Mouse (Mus musculus): ENCODE measurements around the gene Snrpg.

The Snrpg gene

DNA sequence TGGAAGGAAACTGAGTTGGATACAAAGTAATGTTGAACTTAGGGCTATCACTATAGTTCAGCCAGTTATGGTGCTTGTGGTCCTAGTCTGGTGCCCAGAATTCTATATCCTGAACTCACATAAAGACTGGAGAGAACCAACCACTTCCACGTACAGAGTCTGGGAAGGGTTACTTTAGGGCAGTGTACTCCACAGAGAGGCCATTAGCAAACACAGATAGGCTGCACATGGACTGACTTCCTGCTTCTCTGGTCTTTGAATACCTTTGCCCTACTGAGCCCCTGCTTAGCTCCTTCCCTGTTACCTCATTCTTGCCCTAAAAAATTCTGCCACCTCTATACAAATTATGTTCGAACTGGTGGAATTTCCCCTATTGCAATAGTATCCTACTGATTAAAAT, 28.9 kb downstream of the Snrpg start:
- no peak for DNase-seq (ENCODE audit: low spot score)

DNA sequence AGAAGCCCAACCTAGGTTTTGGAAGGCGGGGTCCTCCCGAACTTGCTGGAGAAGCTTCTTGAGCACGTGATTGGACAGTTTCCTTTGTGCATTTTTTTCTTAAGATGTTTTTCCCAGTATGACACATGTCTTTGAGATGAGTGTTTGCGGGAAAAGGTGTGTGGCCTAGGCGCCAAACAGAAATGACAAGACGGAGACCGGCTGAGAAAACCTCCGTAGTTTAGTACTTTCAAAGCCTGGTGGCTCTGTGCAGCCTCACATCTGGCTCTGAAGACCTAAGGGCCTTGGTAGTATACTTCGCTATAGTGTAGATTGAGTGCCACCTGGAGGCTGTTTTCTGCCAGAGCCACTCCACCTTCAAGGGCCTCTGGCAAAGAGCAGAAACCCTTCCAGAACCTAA, 29.9 kb downstream of the Snrpg start:
- peak; percentile 80 for DNase-seq (ENCODE audit: low spot score)

DNA sequence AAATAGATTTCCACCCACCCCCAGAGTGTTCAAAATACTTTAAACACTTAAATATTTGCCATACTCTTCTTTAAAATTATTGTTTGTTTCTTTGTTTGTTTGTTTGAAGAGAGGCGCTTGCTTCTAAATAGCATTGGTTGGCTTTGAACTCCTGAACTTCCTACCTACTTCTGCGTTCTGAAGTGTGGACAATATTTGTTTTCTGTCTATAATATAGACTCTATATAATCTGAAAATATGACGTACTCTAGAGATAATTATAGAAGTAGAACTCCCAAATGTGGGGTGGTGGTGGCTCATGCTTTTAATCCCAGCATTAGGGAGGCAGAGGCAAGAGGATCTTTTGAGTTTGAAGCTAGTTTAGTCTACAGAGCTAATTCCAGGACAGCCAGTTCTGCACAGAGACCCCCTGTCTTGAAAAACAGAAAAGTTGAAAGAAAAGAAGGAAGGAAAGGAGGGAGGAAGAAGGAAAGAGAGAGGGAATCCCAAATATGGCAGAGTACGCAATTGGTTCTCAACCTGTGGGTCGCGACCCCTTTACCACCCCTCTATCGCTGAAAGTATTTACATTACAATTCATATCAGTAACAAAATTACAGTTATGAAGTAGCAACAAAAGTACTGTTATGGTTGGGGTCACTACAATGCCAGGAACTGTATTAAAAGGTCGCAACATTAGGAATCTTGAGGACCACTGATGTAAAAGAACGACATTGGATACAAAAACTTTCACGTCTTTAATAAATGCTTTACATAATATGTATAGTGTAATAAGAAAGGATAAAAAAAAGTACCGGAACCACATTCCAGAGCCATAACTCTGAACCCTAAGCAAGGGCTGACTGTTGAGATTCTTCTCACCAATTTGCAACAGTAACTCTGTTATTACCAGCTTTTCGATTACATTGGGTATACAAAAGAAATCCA, 31.8 kb downstream of the Snrpg start:
- no peak for DNase-seq (ENCODE audit: low spot score)

DNA sequence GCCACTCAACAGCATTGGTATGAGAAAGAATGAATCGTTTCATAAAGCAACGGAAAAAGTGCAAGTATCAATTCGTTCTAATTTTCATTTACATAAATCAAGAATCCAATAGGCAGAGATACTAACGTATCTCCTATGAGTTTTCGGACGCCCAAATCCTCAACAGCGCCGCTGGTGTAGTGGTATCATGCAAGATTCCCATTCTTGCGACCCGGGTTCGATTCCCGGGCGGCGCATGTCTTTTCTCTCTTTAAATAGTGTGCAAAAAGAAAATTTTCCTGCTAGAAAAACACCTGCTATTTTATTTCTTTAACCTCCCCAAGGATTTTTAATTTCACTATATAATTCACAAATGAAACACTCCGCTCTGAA, 32.6 kb downstream of the Snrpg start:
- DNase-seq (ENCODE audit: low spot score) = no peak

DNA sequence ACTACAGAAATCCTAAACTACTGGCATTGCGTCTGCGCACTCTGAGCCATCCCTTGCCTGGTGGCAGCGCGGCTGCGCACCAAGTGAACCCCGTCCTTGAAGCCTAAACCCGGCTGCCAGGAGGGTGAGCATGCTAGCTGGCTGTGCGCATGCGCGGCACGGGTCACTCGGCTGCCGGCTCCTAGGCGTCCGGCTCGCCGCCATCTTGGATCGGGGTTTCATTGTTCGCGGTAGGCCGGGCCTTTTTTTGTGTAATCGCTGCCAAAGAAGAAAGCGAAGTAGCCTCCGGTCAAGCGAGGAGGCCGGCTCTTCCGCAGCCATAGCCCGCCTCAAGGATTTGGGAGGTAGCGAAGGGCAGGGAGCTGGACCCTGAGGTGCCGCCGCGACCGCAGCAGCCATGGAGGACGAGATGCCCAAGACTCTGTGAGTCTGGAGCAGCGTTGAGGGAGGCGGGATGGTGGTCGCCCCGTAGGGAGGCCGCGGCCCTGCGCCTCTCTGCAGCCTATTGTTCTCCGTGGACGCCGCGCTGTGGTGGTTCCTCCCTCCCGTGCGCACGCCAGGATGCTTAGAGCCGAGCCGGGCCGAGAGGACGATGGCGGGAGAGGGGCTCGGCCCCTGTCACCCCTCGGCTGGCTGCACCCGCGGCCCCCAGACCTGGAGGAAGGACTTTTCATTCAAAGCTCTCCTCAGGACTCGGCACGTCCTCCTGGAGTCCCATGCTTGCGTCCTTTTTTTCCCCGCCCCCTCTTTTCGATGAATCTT, 33.2 kb downstream of the Snrpg start, which contains the start of gene Tia1:
Gene Tia1, plus strand, starts transcription at position 120 of the 762 bp plus-strand sequence.
- DNase-seq (ENCODE audit: low spot score) = peak; percentile 97

DNA sequence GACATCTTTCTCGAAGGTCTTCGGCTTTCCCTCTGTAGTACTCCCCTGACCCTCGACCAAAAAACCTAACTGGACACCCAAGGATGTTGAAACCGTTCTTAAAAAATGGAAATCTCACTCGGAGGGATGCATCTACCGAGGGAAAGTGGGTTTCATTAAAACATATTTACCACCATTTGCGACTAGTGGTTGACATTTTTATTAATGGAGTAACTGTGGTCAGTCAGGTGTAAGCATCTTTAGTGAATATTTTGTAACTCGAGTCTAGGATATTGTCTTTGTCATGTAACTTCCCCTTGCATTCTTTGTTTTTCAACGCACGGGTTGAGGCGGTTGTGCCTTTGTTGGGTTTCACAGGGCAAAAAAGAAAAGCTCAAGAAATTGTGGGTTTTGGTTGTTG, 33.9 kb downstream of the Snrpg start:
- DNase-seq (ENCODE audit: low spot score) = no peak

DNA sequence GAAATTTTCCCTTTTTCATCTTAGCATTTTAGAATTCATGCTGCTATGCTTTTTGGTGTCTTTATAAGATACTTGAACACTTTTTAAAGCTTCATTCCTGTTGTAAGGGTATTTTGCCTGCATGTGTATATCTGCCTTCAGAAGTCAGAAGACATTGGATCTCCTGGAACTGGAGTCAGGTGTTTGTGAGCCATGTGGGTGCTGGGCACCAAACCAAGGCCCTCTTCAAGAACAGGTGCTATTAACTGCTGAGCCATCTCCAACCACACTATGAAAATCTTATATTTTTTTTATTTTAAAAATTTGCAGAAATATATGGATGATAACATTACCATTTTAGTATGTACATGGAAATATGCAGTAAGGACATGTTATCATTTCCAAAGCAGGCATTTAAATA, 35.2 kb downstream of the Snrpg start:
- no peak for DNase-seq (ENCODE audit: low spot score)

DNA sequence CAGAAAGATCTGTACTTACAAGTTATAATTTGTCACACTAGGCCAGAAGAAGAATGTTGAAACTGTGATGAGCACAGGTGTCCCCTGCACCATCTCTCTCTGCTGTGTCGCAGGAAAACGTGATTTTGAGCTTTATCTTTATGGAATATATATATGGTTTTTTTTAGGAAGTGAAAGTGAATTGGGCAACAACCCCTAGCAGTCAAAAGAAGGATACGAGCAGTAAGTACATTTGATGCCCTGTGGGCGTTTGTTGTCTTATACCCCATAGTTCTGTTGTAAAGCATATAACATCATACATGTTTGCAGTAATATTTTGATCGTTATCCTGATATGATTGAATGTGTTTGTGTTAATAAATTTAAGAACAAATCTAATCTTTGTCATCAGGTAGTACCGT, 47.6 kb downstream of the Snrpg start:
- DNase-seq (ENCODE audit: low spot score) = no peak

DNA sequence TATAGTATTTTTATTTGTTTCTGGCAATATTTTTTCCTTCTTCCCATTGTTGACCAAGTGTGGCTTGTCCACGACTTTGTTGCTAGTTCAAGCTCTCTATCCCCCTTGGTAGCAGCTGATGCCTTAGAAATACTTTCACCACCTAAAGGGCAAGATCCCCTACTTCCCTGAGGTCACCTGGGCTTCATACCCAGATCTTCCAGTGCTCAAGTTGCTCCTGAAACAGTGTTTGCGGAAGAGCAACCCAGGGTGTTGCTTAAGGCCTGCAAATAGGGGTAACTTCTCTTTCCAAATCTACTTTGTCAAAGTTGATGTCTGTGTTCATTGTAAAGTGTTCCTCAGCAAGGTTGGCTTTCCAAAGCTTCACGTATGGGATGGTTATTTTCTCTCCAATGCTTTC, 48.1 kb downstream of the Snrpg start:
- DNase-seq (ENCODE audit: low spot score) = no peak

DNA sequence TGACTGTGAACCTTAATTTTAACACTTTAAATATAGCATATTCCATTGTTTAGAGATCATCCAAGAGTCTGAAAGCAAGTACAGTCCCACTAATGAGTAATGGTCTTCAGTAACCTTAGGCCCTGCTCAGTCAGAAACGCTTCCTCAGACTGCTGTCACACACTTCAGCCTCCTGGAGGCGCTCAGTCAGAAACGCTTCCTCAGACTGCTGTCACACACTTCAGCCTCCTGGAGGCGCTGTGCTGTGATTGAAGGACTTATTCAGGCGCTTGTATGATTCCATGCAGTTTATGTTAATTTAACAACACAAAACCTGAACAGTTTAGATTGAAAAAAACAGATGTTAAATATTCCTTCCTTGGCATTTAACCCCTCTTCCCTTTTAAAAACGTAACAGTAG, 49.4 kb downstream of the Snrpg start:
- no peak for DNase-seq (ENCODE audit: low spot score)

DNA sequence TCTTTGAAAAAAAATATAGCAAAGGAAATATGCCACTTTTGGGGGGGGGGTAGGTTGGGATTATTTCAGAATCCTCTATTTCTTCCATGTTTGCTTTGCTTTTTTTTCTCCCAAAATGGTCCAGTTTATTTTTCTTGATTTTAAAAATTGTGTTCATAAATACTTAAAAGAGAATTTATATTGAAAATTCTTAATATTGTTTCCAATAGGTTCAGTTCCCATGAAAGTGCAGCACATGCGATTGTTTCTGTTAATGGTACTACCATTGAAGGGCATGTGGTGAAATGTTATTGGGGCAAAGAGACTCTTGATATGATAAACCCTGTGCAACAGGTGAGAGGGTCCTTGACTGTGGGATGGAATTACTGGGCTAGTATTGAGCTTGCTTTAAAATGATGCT, 55.3 kb downstream of the Snrpg start, which contains the start of gene Gm44790:
Gene Gm44790, plus strand, starts transcription at position 301 of the 400 bp plus-strand sequence.
- DNase-seq (ENCODE audit: low spot score) = no peak
